Mouse (Mus musculus) hindbrain, embryonic 13.5 days (tissue): ENCODE results near the gene Nodal. TPM values are rescaled to one million over a fixed set of nuclear protein-coding genes. Genes with fewer than 3 reads are reported as not detected.

Experiments used
- ATAC-seq: fragments of 200-750 bp; cut with Nextera tagmentation; 2 replicates; pipeline ENCODE4 v1.8.0; 2017; ENCODE audit warnings: moderate TSS enrichment; ENCODE audit not compliant: low FRiP score
- H3K27ac ChIP-seq: fragments of 300-500 bp; sonication (generic); 2 replicates; pipeline ENCODE4 v1.5.1; 2015; ENCODE audit warnings: inconsistent platforms, mild to moderate bottlenecking, moderate library complexity
- H3K27me3 ChIP-seq: fragments of 300-500 bp; sonication (generic); 2 replicates; pipeline ENCODE4 v1.6.1; 2015; ENCODE audit warnings: mild to moderate bottlenecking, inconsistent platforms
- H3K36me3 ChIP-seq: fragments of 300-500 bp; sonication (generic); 2 replicates; pipeline ENCODE4 v1.6.1; 2015; ENCODE audit warnings: mild to moderate bottlenecking, inconsistent platforms
- H3K4me1 ChIP-seq: fragments of 300-500 bp; sonication (generic); replicated peaks from 2 replicates; pipeline ENCODE4 v1.6.1; 2015; ENCODE audit warnings: inconsistent platforms
- H3K4me2 ChIP-seq: fragments of 300-500 bp; sonication (generic); 2 replicates; pipeline ENCODE4 v1.6.1; 2015; ENCODE audit warnings: inconsistent platforms, mild to moderate bottlenecking, moderate library complexity
- H3K4me3 ChIP-seq: fragments of 300-500 bp; sonication (generic); 2 replicates; pipeline ENCODE4 v1.5.1; 2015; ENCODE audit warnings: mild to moderate bottlenecking, inconsistent platforms
- H3K9ac ChIP-seq: fragments of 300-500 bp; sonication (generic); 2 replicates; pipeline ENCODE4 v1.6.1; 2015; ENCODE audit warnings: mild to moderate bottlenecking, inconsistent platforms
- H3K9me3 ChIP-seq: fragments of 300-500 bp; sonication (generic); 2 replicates; pipeline ENCODE4 v1.6.1; 2016; ENCODE audit warnings: inconsistent platforms
- WGBS: fragments of 180-500 bp; shearing (Covaris S2); methylation state at CpG from one replicate; pipeline ENCODE4 v1.1.7; 2015; 5-methylcytosine and 5-hydroxymethylcytosine counted together
- polyA plus RNA-seq: library from polyadenylated mRNA; unstranded; fragments of >200 nt; fragmentation: Nextera tagmentation; extraction: Ambion mirVana; gene quantifications from 2 replicates; pipeline ENCODE4 v1.2.1, GENCODE M21; 2015

The Nodal gene
- polyA plus RNA-seq, 1 experiment from 2014 or later, result not detected

- H3K9ac ChIP-seq, result no peak overlapping the region
- H3K27ac ChIP-seq, result no peak overlapping the region
- no peaks in the 10 kb centered on the region for H3K36me3 ChIP-seq
- peaks cover 15% of the 10 kb centered on the region for H3K4me1 ChIP-seq
- 4% methylated on average over 24 of the region's 24 CpGs for WGBS
- no peaks in the 10 kb centered on the region for H3K9me3 ChIP-seq
- 0 out of 2 replicates have a peak overlapping the region, but pooled peaks have one; percentile 7 for H3K4me3 ChIP-seq
- peaks cover 72% of the 10 kb centered on the region for H3K27me3 ChIP-seq
- H3K4me2 ChIP-seq, result no peak overlapping the region
- ATAC-seq, result no peak
Measured at GRCm38 (mm10) chr10:61419146-61419545, 1.4 kb downstream of the Nodal start.

- no peak overlapping the region for H3K4me3 ChIP-seq
- H3K9ac ChIP-seq, result no peak overlapping the region
- no peaks in the 10 kb centered on the region for H3K36me3 ChIP-seq
- H3K27me3 ChIP-seq, result peaks cover 68% of the 10 kb centered on the region
- H3K4me2 ChIP-seq, result no peak overlapping the region
- 68% methylated on average over 4 of the region's 4 CpGs for WGBS
- peaks cover 24% of the 10 kb centered on the region for H3K4me1 ChIP-seq
- H3K9me3 ChIP-seq, result no peaks in the 10 kb centered on the region
- ATAC-seq, result no peak
- H3K27ac ChIP-seq, result no peak overlapping the region
Measured at GRCm38 (mm10) chr10:61420011-61420410, 2.2 kb downstream of the Nodal start.

DNA sequence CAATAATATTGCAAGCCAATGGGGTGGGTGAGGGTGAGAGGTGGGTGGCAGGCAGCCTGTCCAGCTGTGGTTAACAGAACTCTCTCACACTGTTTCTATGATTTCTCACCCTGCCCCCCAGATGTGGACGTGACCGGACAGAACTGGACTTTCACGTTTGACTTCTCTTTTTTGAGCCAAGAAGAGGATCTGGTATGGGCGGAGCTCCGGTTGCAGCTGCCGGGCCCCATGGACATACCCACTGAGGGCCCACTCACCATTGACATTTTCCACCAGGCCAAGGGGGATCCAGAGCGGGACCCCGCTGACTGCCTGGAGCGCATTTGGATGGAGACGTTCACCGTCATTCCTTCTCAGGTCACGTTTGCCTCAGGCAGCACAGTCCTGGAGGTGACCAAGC lies 5.1 kb downstream of the Nodal start:
- Histone ChIP-seq H3K27me3 (peaks cover 39% of the 10 kb centered on the region), H3K9ac (no peak overlapping the region), H3K4me2 (no peak overlapping the region), H3K9me3 (no peaks in the 10 kb centered on the region), H3K27ac (no peak overlapping the region), H3K36me3 (0 out of 2 replicates have a peak, but pooled peaks cover 4% of the 10 kb centered on the region), H3K4me3 (no peak overlapping the region), H3K4me1 (peaks cover 24% of the 10 kb centered on the region)
- 84% methylated on average over 12 of the region's 12 CpGs for WGBS
- no peak for ATAC-seq

DNA sequence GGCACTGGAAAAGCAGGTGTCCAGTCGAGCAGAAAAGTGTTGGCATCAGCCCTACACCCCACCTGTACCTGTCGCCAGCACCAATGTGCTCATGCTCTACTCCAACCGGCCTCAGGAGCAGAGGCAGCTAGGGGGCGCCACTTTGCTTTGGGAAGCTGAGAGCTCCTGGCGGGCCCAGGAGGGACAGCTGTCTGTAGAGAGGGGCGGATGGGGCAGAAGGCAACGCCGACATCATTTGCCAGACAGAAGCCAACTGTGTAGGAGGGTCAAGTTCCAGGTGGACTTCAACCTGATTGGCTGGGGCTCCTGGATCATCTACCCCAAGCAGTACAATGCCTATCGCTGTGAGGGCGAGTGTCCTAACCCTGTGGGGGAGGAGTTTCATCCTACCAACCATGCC lies 5.5 kb downstream of the Nodal start:
- 70% methylated on average over 10 of the region's 10 CpGs for WGBS
- H3K4me1 ChIP-seq, result peaks cover 20% of the 10 kb centered on the region
- H3K36me3 ChIP-seq, result 0 out of 2 replicates have a peak, but pooled peaks cover 6% of the 10 kb centered on the region
- ATAC-seq, result no peak
- H3K9ac ChIP-seq, result no peak overlapping the region
- no peaks in the 10 kb centered on the region for H3K9me3 ChIP-seq
- no peak overlapping the region for H3K27ac ChIP-seq
- H3K4me3 ChIP-seq, result no peak overlapping the region
- peaks cover 35% of the 10 kb centered on the region for H3K27me3 ChIP-seq
- H3K4me2 ChIP-seq, result no peak overlapping the region

DNA sequence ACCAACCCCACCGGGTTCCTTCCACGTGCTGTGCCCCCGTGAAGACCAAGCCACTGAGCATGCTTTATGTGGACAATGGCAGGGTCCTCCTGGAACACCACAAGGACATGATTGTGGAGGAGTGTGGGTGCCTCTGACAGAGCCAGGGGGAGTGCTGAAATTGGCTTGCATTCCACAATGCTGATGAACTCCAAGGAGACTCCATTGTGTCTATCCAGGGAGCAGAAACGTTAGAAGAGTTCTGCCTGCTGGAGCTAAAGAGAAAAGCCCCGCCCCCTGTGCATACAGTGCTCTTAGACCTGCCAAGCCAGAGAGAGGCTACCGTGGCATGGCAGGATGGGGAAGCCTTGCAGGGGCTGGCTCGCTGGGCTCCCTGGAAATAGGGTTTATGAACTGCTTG lies 6.7 kb downstream of the Nodal start:
- H3K27me3 ChIP-seq, result peaks cover 23% of the 10 kb centered on the region
- peaks cover 8% of the 10 kb centered on the region for H3K36me3 ChIP-seq
- peak overlapping the region; percentile 64; the same call in 1 of the 2 replicates for H3K27ac ChIP-seq
- WGBS, result 28% methylated on average over 7 of the region's 7 CpGs
- H3K4me2 ChIP-seq, result peak overlapping the region; percentile 25; the same call in 1 of the 2 replicates
- peaks cover 18% of the 10 kb centered on the region for H3K4me1 ChIP-seq
- H3K9ac ChIP-seq, result peak overlapping the region; percentile 39; the same call in 1 of the 2 replicates
- ATAC-seq, result peak; percentile 29; the same call in 1 of the 2 replicates
- H3K9me3 ChIP-seq, result no peaks in the 10 kb centered on the region
- no peak overlapping the region for H3K4me3 ChIP-seq

- Histone ChIP-seq H3K27me3 (peaks cover 17% of the 10 kb centered on the region), H3K9ac (no peak overlapping the region), H3K4me3 (no peak overlapping the region)
Measured at GRCm38 (mm10) chr10:61425047-61425446, 7.3 kb downstream of the Nodal start.

DNA sequence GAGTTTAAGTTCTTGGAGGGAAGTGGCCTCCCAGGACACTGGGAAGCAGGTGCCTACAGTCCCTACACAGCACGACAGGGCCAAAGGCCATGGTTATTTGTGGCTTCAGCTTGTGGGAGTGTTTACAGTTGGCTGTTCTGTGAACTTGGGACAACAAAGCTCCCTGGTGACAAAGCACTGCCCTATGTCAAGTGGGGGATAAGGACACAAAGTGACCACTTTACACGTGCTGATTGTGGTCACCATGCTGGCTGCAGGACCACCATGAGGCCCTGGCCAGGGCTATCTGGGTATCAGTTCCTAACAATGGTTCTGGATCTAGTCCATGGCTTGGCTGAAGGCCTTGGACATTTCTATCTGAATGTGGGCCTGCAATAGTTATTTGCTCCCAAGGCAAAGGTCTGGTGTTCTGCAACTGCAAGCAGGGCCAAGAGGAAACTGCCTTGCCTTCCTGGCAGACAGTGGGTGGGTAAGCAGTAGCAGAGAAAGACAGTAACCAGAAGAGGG lies 8.5 kb downstream of the Nodal start:
- Histone ChIP-seq H3K4me3 (no peak overlapping the region), H3K4me2 (no peak overlapping the region), H3K27ac (0 out of 2 replicates have a peak overlapping the region, but pooled peaks have one; percentile 2), H3K9ac (no peak overlapping the region), H3K27me3 (peaks cover 5% of the 10 kb centered on the region), H3K36me3 (peaks cover 26% of the 10 kb centered on the region), H3K4me1 (peaks cover 18% of the 10 kb centered on the region), H3K9me3 (no peaks in the 10 kb centered on the region)
- 53% methylated on average over 2 of the region's 2 CpGs for WGBS
- no peak for ATAC-seq

More at GRCm38 (mm10) chr10:61425047-61425446, 7.3 kb downstream of the Nodal start:
- Histone ChIP-seq H3K27ac (no peak overlapping the region), H3K4me2 (no peak overlapping the region), H3K36me3 (peaks cover 14% of the 10 kb centered on the region), H3K4me1 (peaks cover 18% of the 10 kb centered on the region), H3K9me3 (no peaks in the 10 kb centered on the region)
- 74% methylated on average over 2 of the region's 2 CpGs for WGBS
- no peak for ATAC-seq

GRCm38 (mm10) chr10:61427951-61428350 lies 10.2 kb downstream of the Nodal start:
- Histone ChIP-seq H3K36me3 (peaks cover 39% of the 10 kb centered on the region), H3K4me1 (peaks cover 18% of the 10 kb centered on the region), H3K9ac (no peak overlapping the region), H3K4me2 (no peak overlapping the region), H3K27ac (no peak overlapping the region), H3K9me3 (no peaks in the 10 kb centered on the region), H3K4me3 (no peak overlapping the region), H3K27me3 (peaks cover 3% of the 10 kb centered on the region; the same call in 1 of the 2 replicates)
- WGBS, result 87% methylated on average over 6 of the region's 6 CpGs
- ATAC-seq, result no peak

DNA sequence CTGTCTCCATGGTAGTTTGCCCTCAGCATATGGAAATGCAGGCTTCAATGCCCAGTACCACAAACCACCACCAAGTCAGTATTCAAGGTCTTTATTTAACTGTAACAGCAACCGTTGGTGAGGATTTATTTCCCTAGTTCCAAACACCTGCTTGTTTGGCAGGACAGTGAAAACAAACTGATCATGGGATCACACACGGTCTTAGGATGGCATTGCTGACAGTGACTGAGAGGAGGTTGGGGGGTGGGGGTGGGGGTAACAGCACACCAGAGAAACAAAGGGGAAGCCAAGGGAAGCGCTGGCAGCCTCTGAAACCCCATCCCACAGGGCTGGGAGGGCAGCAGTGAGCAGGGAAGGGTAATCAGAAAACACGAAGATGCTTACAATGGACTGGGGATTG lies 10.6 kb downstream of the Nodal start:
- H3K9me3 ChIP-seq, result no peaks in the 10 kb centered on the region
- ATAC-seq, result no peak
- 0 out of 2 replicates have a peak overlapping the region, but pooled peaks have one; percentile 20 for H3K27ac ChIP-seq
- peaks cover 18% of the 10 kb centered on the region for H3K4me1 ChIP-seq
- H3K27me3 ChIP-seq, result no peaks in the 10 kb centered on the region
- no peak overlapping the region for H3K9ac ChIP-seq
- no peak overlapping the region for H3K4me3 ChIP-seq
- WGBS, result 39% methylated on average over 4 of the region's 4 CpGs
- H3K36me3 ChIP-seq, result peaks cover 44% of the 10 kb centered on the region
- H3K4me2 ChIP-seq, result no peak overlapping the region

DNA sequence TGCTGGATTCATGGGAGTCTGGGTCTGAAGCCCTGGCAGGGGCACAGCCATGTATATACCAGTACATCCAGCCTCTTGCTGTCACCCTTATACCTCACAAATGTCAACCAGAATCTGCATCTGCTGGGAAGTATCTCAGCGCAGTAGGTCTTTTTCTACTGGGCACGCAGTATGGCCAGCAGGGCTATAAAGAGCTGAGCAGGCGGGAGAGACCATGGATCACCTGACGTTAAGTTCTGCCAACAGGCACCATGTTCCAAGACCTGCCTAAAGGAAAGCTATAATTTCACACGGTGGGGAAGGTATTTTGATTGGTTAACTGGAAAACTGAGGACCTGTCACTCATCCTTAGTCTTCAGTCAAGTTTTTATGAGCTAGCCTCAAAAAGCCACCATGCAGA lies 11.3 kb downstream of the Nodal start:
- WGBS, result 94% methylated on average over 5 of the region's 5 CpGs
- Histone ChIP-seq H3K4me3 (no peak overlapping the region), H3K9ac (no peak overlapping the region), H3K27me3 (no peaks in the 10 kb centered on the region), H3K9me3 (no peaks in the 10 kb centered on the region), H3K27ac (0 out of 2 replicates have a peak overlapping the region, but pooled peaks have one; percentile 20), H3K36me3 (peaks cover 50% of the 10 kb centered on the region), H3K4me1 (peaks cover 18% of the 10 kb centered on the region), H3K4me2 (no peak overlapping the region)
- ATAC-seq, result no peak

GRCm38 (mm10) chr10:61431375-61431774 lies 13.6 kb downstream of the Nodal start:
- ATAC-seq, result no peak
- Histone ChIP-seq H3K9me3 (no peaks in the 10 kb centered on the region), H3K27me3 (no peaks in the 10 kb centered on the region), H3K9ac (no peak overlapping the region), H3K4me2 (no peak overlapping the region), H3K4me3 (no peak overlapping the region), H3K36me3 (peaks cover 62% of the 10 kb centered on the region), H3K27ac (no peak overlapping the region), H3K4me1 (0 out of 2 replicates have a peak, but pooled peaks cover 7% of the 10 kb centered on the region)
- 96% methylated on average over 9 of the region's 9 CpGs for WGBS

DNA sequence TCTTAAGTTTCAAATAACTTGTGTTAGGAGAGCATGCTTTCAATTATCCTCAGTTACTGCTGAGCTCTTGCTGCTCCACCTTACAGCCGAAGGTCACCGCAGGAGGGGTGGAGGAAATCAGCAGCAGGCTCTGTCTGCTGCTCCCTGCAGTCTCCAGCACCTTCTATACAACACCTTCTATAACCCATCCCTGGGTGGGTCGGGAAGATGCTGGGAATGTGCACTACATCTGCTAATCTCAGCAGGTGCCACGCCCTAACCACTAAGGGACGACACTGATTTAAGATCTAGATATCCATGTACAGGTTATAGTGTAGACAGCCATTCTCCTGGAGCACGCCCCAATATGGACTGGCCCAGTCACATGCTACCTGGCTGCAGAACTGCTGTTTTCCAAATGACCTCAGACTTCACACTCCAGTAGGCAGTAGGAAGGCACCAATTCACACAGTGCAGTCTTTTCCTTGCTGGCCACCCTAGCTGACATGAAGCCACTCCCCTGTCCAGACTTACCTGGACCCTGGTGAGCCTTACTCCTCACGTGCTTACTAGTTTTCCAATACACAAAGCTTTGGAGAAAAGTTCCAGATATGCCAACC lies 22.5 kb downstream of the Nodal start:
- Histone ChIP-seq H3K9me3 (no peaks in the 10 kb centered on the region), H3K27me3 (no peaks in the 10 kb centered on the region), H3K27ac (no peak overlapping the region), H3K36me3 (peaks cover 6% of the 10 kb centered on the region; the same call in 1 of the 2 replicates), H3K4me3 (no peak overlapping the region), H3K4me1 (peaks cover 28% of the 10 kb centered on the region), H3K4me2 (no peak overlapping the region), H3K9ac (no peak overlapping the region)
- 96% methylated on average over 7 of the region's 7 CpGs for WGBS
- ATAC-seq, result no peak

DNA sequence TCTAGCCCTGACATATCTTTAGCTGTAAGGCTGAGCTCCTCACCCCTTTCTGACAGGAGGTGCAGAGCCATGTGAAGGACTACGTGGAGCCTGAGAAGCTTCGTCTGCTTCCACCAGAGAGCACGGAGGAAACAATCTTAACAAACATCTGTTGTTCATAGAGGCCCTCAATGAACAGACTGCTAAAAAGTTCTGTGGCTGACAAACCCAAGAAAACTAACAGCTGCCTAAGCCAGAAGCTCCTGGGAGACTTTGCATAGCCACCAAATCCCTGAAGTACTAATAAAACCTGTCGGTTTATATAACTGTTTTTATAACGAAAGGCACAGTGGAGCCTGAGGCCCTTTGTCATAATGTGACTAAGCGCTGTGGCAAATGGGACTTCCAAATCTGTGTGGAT lies 25.7 kb downstream of the Nodal start:
- peak overlapping the region; percentile 8; the same call in 1 of the 2 replicates for H3K27ac ChIP-seq

More for the DNA sequence above, 25.7 kb downstream of the Nodal start:
- Histone ChIP-seq H3K9me3 (no peaks in the 10 kb centered on the region), H3K27me3 (no peaks in the 10 kb centered on the region), H3K9ac (no peak overlapping the region), H3K4me2 (no peak overlapping the region), H3K4me3 (no peak overlapping the region), H3K36me3 (peaks cover 6% of the 10 kb centered on the region; the same call in 1 of the 2 replicates), H3K4me1 (peaks cover 55% of the 10 kb centered on the region)
- 65% methylated on average over 6 of the region's 6 CpGs for WGBS
- ATAC-seq, result no peak
